Mouse (Mus musculus) liver, postnatal 0 days (tissue): Measurements from ENCODE around the gene Figla. TPM values are rescaled to one million over a fixed set of nuclear protein-coding genes. Genes with fewer than 3 reads are reported as not detected.
A peak's percentile ranks its signal among the peaks of the same experiment; 100 is the strongest.

Experiments
- ATAC-seq: fragments of 200-750 bp; cut with Nextera tagmentation; 2 replicates; pipeline ENCODE4 v1.8.0; 2017; ENCODE audit warnings: mild to moderate bottlenecking, moderate library complexity
- DNase-seq: peaks from one replicate; pipeline ENCODE4 v3.0.0-alpha.2; 2016
- H3K27ac ChIP-seq: fragments of 300-500 bp; sonication (generic); 2 replicates; pipeline ENCODE4 v1.5.1; 2014; ENCODE audit warnings: antibody characterized with exemption, moderate library complexity, mild to moderate bottlenecking, low read depth
- H3K27me3 ChIP-seq: fragments of 300-500 bp; sonication (generic); 2 replicates; pipeline ENCODE4 v1.6.1; 2014; ENCODE audit warnings: low read length, control low read depth, mixed read lengths; ENCODE audit not compliant: insufficient read depth
- H3K36me3 ChIP-seq: fragments of 300-500 bp; sonication (generic); replicated peaks from 2 replicates; pipeline ENCODE4 v1.6.1; 2014; ENCODE audit warnings: mild to moderate bottlenecking, control low read depth, low read length, moderate library complexity, mixed read lengths; ENCODE audit not compliant: insufficient read depth
- H3K4me1 ChIP-seq: fragments of 300-500 bp; sonication (generic); 2 replicates; pipeline ENCODE4 v1.6.1; 2014; ENCODE audit warnings: antibody characterized with exemption, mild to moderate bottlenecking, control low read depth; ENCODE audit not compliant: insufficient read depth
- H3K4me2 ChIP-seq: fragments of 300-500 bp; sonication (generic); 2 replicates; pipeline ENCODE4 v1.6.1; 2014; ENCODE audit warnings: low read depth, mild to moderate bottlenecking, low read length, moderate library complexity, mixed read lengths
- H3K4me3 ChIP-seq: fragments of 300-500 bp; sonication (generic); 2 replicates; pipeline ENCODE4 v1.5.1; 2014; ENCODE audit warnings: low read depth, low read length
- H3K9ac ChIP-seq: fragments of 300-500 bp; sonication (generic); replicated peaks from 2 replicates; pipeline ENCODE4 v1.6.1; 2014; ENCODE audit warnings: mild to moderate bottlenecking, moderate library complexity
- H3K9me3 ChIP-seq: fragments of 300-500 bp; sonication (generic); 2 replicates; pipeline ENCODE4 v1.6.1; 2016; ENCODE audit warnings: mild to moderate bottlenecking, control low read depth, low read length, mixed read lengths
- CTCF ChIP-seq: sonication (generic); IDR thresholded peaks from 2 replicates; pipeline ENCODE4 v1.5.1; 2016; ENCODE audit warnings: antibody characterized with exemption, low read depth
- EP300 ChIP-seq: IDR thresholded peaks from 2 replicates; pipeline ENCODE4 v1.6.1; 2016; ENCODE audit warnings: antibody characterized with exemption, low read depth, mild to moderate bottlenecking
- WGBS: fragments of 180-500 bp; shearing (Covaris S2); extraction: QIAGEN DNeasy Blood & Tissue Kit; methylation state at CpG from one replicate; pipeline ENCODE4 v1.1.7; 2014; ENCODE audit not compliant: insufficient replicate concordance; 5-methylcytosine and 5-hydroxymethylcytosine counted together
- polyA plus RNA-seq: library from polyadenylated mRNA; unstranded; fragments of >200 nt; fragmentation: Nextera tagmentation; extraction: Ambion mirVana; gene quantifications from 2 replicates; pipeline ENCODE4 v1.2.1, GENCODE M21; 2015

The Figla gene
- polyA plus RNA-seq, 1 experiment from 2014 or later, result not detected

DNA sequence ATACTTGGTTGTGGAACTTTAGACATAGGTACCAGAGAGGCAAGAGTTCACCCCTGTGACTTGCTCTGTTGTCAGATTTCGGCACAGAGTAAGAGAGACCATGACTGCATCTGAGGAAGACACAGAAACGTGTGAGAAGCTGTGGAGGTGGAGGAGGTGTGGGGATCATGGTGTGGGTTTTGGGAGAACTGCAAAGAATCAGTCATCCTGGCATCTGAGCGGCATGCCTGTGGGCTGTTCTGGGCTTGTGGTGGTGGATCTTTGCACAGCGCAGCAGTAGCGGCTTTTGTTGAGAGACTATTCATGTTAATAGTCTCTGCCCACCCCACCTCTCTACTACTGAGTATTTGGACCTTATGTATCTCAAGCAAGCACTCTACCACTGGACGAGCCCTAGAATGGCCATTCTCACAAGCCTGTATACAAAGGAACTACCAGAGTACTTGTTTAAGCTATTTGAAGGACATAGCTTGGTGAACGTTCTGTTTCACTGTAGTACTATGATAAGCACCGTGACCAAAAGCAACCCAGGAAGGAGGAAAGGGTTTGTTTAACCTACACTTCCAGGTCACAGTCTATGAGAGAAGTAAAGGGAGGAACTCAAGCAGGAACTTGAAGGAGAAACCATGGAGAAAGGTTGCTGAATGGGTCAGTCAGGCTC, 10.8 kb downstream of the Figla start:
- WGBS, result 69% methylated on average over 8 of the region's 8 CpGs
- no peaks in the 10 kb centered on the region for H3K9me3 ChIP-seq
- no peak for TF ChIP-seq CTCF
- no peak for TF ChIP-seq EP300
- H3K4me3 ChIP-seq, result no peak overlapping the region
- ATAC-seq, result no peak
- H3K9ac ChIP-seq, result no peak overlapping the region
- H3K27me3 ChIP-seq, result peaks cover 31% of the 10 kb centered on the region
- no peak overlapping the region for H3K27ac ChIP-seq
- H3K36me3 ChIP-seq, result no peaks in the 10 kb centered on the region
- DNase-seq, result no peak
- H3K4me1 ChIP-seq, result no peaks in the 10 kb centered on the region
- no peak overlapping the region for H3K4me2 ChIP-seq

DNA sequence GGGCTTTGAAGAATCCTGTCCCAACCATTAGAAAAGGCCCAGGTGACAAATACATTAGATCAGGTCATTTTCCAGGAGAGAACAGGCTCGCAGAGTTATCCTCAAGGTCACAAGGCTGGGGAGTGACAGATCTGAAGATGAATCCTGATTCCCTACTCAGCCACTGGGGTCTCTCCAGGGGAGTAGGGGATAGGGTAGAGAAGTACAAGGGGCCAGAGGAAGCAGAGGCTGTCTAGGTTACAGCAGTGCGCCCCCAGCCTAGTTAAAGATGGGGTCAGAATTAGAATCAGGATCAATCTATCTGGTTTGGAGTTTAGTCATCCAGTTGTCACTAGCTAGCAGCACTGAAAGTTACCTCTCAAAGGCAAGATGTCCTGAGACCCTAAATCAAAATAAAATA, 12.2 kb downstream of the Figla start:
- Histone ChIP-seq H3K4me3 (no peak overlapping the region), H3K36me3 (no peaks in the 10 kb centered on the region), H3K27me3 (peaks cover 31% of the 10 kb centered on the region), H3K27ac (no peak overlapping the region), H3K4me2 (no peak overlapping the region), H3K4me1 (no peaks in the 10 kb centered on the region), H3K9me3 (no peaks in the 10 kb centered on the region), H3K9ac (no peak overlapping the region)
- TF ChIP-seq CTCF, result no peak
- no peak for TF ChIP-seq EP300
- 64% methylated on average over 2 of the region's 2 CpGs for WGBS
- no peak for DNase-seq
- no peak for ATAC-seq

DNA sequence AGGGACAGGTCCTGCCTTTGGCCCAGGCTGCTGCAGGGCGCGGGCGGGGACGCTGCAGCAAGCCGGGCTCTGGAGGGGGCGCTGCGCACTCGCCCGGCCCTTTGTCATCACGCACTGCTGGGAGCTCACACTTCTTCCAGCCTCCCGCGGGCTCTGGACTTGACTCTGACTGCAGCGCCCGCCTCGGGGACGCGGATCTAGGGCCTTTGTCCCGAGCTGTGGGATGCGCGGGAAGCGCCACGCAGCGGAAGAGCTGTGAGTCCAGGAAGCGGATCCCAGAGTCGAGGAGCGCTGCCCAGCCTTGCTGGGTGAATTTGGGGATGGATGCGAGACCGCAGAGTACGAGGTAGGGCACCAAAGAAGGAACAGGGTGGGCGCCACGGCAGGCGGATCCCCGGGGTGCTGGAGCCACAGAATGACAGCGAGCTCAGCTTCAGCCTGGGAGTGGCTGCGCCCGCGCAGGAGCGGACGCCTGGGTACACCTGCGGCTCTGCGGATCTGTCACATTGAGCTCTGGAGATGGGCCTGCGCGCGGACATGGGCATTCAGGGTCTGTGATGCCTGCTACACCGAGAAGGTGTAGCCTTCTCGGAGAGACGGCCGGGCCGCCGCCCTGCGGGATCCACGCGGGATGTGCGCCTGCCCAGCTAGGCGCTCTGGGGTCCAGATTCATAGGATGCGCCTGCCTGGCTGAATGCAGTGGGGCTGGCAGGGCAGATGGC, 12.8 kb downstream of the Figla start, which contains the start of gene Add2:
TSS of gene Add2 (plus strand) at position 81 of the 722 bp plus-strand sequence.
- H3K4me3 ChIP-seq, result 0 out of 2 replicates have a peak within 1 kb of the TSS, but pooled peaks have one; percentile 21
- H3K36me3 ChIP-seq, result no peaks in the 10 kb centered on the region
- H3K27ac ChIP-seq, result no peak within 1 kb of the TSS
- no peak within 1 kb of the TSS for H3K9ac ChIP-seq
- peak; percentile 32; the same call in 1 of the 2 replicates for TF ChIP-seq CTCF
- no peak for TF ChIP-seq EP300
- peaks cover 31% of the 10 kb centered on the region for H3K27me3 ChIP-seq
- no peak for DNase-seq
- H3K4me2 ChIP-seq, result peak within 1 kb of the TSS; percentile 56
- no peaks in the 10 kb centered on the region for H3K4me1 ChIP-seq
- no peaks in the 10 kb centered on the region for H3K9me3 ChIP-seq
- no peak for ATAC-seq
- 3% methylated on average over 56 of the region's 56 CpGs for WGBS

DNA sequence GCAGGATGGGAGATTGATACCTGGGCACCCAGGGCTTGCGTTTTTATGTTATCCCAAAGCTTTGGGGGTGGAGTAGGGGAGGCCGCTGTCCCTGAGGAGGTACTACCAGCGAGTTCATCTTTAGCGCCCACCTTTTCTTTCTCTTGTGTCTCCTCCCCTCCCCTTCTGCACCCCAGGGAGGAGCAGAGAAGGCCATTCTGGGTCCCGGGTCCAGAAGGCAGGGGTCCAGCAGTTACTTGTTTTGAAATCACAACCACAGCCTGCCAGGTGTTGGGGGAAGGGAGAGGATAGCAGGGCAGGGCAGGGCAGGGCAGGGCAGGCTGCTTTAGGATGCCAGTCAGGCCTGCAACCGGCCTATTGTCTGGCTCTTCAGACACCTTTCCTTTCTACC, 13.3 kb downstream of the Figla start:
- no peak overlapping the region for H3K9ac ChIP-seq
- no peak for DNase-seq
- no peak for ATAC-seq
- no peak overlapping the region for H3K27ac ChIP-seq
- WGBS, result 16% methylated on average over 6 of the region's 6 CpGs
- H3K4me3 ChIP-seq, result no peak overlapping the region
- H3K9me3 ChIP-seq, result no peaks in the 10 kb centered on the region
- H3K4me1 ChIP-seq, result no peaks in the 10 kb centered on the region
- no peak overlapping the region for H3K4me2 ChIP-seq
- H3K27me3 ChIP-seq, result peaks cover 31% of the 10 kb centered on the region
- no peak for TF ChIP-seq CTCF
- TF ChIP-seq EP300, result no peak
- no peaks in the 10 kb centered on the region for H3K36me3 ChIP-seq

DNA sequence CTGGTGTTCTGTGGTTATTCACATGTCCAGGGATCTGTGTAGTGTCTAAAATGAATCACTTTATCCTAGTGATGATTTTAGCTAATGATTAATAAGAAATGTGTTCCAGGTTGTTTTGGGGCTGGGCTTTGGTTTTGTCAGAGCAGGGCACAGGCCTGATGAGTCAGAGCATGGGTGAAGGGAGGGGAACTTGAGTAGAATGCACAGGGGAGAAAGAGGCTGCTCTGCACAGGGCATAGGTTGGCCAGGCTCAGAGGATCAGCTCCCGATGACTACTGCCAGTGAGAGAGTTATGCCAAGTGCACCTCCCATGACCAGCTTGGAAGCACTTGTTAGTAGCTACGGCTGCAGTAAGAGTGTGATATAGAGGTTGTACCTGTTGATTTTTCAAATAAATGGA, 15.6 kb downstream of the Figla start:
- Histone ChIP-seq H3K9me3 (no peaks in the 10 kb centered on the region), H3K9ac (no peak overlapping the region), H3K27ac (no peak overlapping the region), H3K27me3 (peaks cover 30% of the 10 kb centered on the region), H3K4me3 (no peak overlapping the region), H3K4me1 (no peaks in the 10 kb centered on the region), H3K4me2 (no peak overlapping the region), H3K36me3 (no peaks in the 10 kb centered on the region)
- WGBS, result 75% methylated on average over 2 of the region's 2 CpGs
- DNase-seq, result no peak
- TF ChIP-seq EP300, result no peak
- TF ChIP-seq CTCF, result no peak
- ATAC-seq, result no peak

DNA sequence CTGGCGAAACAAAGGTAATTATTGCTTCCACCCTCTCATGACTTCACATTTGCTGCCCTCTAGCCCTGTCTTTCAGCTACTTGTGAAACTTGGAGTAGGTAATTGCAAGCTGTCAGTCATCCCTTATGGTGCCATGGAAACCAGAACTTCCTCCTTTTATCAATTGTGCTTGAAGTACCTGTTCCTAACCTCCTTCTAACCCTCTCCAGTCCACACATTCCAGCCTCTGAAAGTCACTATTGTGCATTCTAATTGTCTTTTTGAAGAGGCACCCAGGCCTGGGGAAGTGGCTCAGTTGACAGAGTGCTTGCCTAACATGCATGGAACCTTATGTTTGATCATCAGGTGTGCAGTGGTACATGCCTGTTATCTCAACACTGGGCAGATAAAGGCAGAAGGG, 17.7 kb downstream of the Figla start:
- H3K4me3 ChIP-seq, result no peak overlapping the region
- no peaks in the 10 kb centered on the region for H3K4me1 ChIP-seq
- ATAC-seq (no peak), DNase-seq (no peak)
- no peak overlapping the region for H3K27ac ChIP-seq
- H3K4me2 ChIP-seq, result no peak overlapping the region
- no peaks in the 10 kb centered on the region for H3K9me3 ChIP-seq
- peaks cover 15% of the 10 kb centered on the region for H3K27me3 ChIP-seq
- no peak overlapping the region for H3K9ac ChIP-seq
- 69% methylated on average over 1 of the region's 1 CpGs for WGBS
- TF ChIP-seq EP300 (no peak), CTCF (no peak)
- no peaks in the 10 kb centered on the region for H3K36me3 ChIP-seq
